Mouse (Mus musculus) adrenal gland, adult (tissue): Measurements from ENCODE around the gene Akr1c13.
"Not testable (repeated sequence)": the region's sequence is repeated elsewhere in the genome, so short reads cannot be mapped to it uniquely, and the experiment has no call there.

ENCODE experiments used
- DNase-seq, 2 experiments: peaks; one replicate each; pipeline ENCODE4 v3.0.0; 2022 to 2023; ENCODE audit warnings: low spot score in 1 of 2; ENCODE audit not compliant: inconsistent age in 2 of 2

The Akr1c13 gene

DNA sequence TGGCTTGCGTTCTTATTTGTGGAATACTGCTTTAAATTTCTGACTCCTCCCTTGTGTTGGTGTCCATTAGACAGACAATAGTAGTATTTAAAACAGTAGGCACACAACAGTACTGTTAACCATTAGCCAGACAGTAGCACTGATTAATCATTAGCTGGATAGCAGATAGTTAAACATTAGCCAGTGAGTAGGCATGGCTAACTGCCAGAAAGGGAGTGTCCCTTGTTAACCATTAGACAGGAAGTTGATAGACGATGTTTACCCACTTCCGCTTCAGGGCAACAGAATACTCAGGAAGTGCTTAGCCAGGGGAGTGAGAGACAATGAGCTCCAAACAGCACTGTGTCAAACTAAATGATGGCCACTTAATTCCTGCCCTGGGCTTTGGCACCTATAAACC lies at the start of gene Akr1c13:
Gene Akr1c13, plus strand, starts transcription at position 247 of the 400 bp plus-strand sequence.
- peak in 1 of 2 experiments; percentile 55 for DNase-seq

DNA sequence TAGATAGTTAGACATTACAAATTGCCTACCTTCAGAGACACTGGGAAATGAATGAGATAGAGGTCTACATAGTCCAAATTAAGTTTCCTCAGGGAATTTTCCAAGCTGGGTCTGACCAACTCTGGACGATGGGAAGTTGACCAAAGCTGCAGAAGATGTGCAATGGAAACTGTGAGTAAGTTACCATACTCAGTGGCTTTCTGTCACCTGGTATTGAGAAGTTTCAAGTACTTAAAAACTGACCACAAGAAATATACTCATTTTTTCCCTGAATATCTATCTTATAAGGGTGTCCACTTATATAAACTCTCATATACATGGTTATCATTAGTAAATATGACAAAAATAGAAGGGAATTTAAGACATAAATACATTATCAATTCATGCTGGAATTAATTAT lies 46.7 kb upstream of the Akr1c13 start:
- DNase-seq: no peak

DNA sequence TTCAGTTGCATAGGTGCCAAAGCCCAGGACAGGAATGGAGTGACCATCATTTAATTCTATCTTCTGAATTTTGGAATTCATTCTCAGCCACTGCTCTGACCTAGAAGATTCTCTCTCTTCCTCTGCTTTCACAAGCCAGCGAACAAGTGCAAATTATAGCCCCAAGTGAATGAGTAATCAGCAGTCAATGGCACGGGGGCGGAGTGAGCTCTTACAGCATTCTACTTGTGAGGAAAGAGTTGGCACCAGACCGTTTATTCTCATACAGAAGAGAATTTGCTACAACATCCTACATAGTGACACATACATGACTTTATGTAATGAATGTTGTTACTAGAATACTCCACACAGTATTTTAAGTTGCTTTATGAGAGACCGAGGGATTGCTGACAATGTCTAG lies 40.4 kb upstream of the Akr1c13 start, which contains the start of gene Akr1c18:
Gene Akr1c18, minus strand, starts transcription at position 137 of the 400 bp plus-strand sequence.
- DNase-seq: peak in 1 of 2 experiments; percentile 74

DNA sequence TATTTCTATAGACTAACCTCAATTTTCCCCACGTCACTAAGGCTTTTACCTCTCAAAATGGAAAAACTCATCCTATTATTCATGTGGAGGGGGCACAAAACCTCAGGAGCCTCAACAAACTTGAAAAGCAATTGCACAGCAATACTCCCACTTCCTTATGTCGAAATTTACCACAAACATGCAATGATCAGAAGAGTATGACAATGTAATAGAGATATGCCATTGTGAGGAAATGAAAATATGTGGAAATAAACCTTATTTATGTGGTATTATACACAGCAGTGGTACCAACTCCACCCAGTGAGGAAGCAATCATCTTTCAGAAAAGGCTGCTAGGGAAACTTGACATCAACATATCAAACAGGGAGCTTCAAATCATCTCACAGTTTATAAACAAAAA lies 38.0 kb upstream of the Akr1c13 start:
- no peak for DNase-seq

DNA sequence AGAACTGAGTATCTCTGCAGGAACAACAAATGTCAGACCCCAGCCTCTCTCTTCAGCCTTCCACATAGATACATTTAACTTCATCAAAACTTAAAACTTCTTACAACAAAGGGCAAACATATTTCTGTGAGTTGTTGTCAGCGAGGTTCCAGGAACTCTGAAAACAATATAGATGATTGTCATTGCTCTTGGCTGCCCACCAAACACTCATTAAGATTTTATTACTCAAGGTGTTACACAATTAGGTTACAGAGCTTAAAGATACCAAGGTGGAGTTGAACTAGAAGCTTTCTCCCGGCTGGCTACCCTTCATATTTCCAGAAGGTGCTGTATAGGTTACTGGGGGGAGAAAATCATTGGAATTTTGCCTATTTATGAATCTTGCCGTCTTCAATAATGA lies 37.4 kb upstream of the Akr1c13 start:
- DNase-seq: no peak

DNA sequence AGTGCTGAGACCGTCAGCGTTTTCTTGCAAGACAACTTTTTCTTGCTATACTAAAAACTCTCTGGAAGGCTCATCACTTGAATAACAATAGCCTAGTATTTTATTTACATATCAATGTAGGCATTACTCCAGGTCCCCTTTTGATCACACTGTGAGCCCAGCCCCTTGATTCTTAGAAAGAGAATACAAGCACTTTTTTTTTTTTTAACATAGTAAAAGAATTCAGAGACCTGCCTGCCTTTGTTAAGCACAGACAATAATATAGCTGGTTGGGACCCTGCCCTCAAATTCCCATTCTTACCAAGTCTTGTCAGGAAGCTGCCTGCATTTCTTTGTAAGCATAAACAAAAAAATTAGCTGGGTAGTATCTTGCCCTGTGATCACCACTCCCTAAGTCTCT lies 35.7 kb upstream of the Akr1c13 start:
- no peak for DNase-seq

DNA sequence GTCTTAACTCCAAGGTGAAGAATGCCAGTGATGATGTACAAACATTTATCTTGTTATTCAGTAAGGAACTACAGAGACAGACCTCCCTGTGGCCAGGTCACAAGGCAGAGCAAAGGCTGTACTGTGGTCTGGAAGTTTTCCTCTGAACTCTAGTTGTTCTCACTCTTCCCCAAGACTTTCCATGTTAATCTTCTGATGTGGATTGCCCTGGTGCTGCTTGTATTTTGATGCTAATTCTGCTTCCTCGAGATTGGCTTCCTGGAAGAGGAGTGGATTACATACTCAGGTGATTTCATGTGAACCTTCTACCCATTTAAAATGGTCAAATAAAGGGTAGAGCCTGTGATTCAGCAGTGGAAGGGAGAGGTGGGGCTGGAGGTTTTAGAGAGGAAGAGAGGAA lies 22.9 kb upstream of the Akr1c13 start:
- DNase-seq: no peak

DNA sequence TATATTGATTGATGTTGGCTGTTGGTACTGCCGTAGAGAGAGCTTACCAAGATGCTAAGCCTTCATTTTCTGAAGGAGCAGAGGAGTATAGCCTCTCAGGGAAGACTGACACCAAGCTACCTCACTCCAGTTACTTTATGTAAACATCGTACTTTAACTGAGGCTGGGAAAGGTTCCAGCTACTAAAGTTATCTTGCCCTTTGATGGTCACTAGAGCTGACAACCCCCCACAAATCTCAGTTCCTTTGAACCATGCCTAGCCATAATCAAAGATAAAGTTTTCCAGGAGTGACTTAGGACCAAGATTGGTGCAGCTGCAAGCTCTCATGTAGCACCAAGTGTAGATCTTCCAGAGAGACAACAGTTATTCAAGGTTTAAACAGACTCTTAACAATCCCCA lies 18.0 kb upstream of the Akr1c13 start:
- no peak for DNase-seq

DNA sequence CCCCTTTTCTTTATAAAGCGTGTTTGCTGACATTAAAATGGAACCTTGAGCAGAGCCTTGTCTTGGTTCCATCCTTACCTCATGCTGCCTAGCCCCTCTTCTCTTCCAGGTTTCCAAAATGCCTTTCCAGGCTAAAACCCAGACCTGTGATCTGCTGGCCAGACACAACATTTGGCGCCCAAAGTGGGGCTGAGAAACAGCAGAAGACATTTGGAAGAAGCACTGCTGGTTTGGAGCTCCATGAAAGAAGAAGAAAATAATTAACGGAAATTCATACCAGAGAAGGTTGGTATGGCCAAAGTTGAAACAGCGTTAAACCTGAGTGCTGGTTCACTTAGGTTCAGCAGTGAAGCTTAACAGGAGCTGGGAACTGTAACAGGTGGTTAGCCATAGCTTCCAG lies 9.6 kb upstream of the Akr1c13 start:
- DNase-seq: not testable (repeated sequence)

DNA sequence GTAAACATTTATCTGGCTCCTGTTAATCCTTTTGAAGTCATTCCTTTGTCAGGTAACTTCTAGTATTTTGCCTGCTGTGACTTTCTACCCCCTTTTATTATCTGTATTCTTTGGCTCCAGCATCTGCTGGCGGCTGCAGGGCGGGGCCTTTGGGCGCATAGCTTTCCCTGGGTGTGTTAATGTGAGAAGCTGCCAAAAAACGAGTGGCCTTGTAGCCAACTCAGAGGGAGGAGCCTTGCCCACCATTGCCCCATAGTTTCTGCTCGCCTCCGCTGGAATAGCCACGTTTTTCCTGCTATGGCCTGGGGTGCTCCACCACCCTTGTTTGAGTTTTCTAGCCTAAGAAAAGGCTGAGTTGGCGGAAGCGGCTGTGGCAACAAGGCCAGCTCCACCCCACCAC lies 7.8 kb upstream of the Akr1c13 start:
- no peak for DNase-seq

DNA sequence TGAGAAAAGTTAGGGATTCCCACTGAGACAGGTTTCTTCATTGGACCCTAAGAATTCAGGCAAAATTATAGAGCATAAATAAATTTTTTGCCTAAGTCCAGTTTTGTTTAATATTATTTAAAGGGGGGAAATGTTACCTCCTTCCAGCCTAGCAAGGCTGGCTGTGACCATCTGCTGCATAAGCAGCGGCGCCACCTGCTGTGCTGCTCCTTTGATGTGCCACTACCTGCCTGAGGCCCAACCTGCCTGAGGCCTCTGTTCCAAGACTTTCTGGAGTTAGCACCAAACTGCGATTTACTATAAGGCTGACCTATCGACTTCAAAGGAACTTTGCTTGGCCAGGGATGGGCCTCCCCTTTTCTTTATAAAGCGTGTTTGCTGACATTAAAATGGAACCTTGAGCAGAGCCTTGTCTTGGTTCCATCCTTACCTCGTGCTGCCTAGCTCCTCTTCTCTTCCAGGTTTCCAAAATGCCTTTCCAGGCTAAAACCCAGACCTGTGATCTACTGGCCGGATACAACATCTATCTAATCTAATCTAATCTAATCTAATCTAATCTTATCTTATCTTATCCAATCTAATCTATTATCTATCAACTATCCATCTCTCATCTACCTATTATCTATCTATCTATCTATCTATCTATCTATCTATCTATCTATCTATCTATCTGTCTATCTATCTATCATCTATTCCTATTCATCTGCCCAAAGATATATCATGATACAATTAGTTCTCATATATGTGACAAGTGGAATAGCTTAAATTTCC lies 4.1 kb upstream of the Akr1c13 start:
- DNase-seq: not testable (repeated sequence)

DNA sequence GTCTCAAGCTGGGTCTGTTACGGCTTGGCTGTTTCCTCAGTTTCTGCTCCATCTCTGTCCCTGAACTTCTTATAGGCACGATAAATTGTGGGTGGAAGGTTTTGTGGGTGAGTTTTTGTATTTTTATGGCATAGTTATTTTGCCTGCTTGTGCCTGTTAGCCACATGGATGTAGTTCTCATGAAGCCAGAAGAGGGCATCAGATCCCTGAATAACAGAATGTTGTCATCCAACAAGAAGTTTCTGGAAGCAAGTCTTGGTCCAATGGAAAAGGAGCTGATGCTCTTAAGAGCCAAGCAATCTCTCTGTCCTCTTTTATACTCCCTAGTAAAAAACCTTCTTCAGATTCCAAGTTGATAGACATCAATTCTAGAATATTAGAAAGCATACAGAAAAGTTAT lies 2.8 kb upstream of the Akr1c13 start:
- DNase-seq: peak in 1 of 2 experiments; percentile 55

DNA sequence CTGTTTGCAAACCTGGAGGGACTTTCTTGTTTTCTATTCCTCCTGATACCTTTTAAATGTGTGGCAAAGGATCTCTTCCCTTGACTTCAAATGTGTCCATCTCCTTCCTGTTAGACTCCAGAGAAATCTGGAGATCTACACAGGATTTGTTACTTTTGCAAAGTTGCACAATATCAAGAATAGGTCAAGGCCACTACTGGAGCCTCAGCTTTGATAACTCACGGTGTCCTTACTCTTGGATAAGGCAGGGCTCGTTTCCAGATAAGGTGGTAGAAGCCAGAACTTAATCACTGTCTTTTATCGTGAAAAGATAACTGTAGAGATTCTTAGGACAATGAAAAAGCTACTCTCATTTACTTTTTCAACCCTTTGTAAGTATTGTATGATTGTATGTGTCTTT lies 1.6 kb downstream of the Akr1c13 start:
- peak; percentile 6 to 63 for DNase-seq

DNA sequence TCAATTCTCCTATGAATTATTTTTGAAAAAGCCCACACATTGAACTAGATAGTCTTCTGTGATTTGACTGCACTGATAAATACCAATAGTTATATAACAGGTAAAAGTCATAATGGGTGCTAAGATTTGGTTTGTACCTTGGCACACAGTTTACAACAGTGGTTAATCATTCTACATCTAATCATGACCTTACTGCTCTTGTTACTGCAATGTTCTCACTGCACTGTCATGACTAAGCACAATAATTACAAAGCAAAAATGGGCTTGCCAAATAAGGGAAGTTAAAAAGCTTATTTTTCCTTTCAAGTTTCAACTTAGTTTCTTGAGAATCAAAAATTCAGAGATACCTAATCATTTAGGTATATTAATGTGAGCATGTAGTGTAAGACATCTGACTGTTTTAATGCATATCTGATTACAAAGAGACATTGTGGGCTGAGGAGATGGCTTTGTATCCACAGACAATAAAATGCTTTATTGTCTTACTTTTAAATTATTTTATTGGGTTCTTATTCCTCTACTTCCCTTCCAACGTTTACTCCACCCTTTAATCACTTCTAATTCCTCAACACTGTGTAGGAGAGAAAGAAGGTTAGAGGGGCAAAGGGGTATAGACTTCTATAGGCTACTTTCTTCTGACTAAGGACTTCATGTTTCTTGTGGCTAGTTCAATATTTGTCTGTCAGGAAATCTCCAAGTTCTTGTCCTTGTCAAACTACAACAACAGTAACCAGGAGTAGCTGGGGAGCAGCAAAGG lies 15.4 kb downstream of the Akr1c13 start:
- DNase-seq: no peak

DNA sequence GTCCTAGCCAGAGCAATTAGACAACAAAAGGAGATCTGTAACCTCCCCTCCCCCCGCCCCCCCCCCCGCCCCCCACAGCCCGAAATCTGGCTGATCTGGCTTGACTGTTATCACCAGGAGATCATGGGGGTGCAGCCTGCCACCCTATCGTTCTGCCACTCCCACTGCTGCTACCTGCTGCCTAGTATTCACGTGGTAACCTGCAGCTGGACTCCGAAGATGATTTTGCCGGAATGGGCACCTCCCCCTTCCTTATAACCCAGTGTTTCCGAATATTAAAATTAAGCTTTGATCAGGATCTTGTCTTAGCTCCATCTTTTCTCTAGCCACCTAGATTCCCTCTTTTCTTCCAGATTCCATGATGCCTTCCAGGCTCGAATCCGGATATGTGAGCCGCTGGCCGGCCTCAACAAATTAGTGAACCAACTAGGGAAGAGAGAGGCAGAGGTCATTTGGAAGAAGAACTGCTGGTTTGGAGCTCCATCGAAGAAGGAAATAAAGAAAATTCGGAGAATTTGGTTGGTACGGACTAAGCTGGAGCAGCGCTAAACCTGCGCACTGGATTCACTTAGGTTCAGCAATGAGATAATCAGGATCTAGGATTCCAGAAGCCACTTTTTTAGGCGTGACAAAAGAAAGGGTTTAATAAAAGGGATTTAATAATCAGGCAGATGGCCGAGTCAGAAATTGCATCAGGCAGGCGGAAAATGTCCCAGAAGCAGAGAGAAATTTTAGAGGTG lies 20.8 kb downstream of the Akr1c13 start:
- DNase-seq: no peak

DNA sequence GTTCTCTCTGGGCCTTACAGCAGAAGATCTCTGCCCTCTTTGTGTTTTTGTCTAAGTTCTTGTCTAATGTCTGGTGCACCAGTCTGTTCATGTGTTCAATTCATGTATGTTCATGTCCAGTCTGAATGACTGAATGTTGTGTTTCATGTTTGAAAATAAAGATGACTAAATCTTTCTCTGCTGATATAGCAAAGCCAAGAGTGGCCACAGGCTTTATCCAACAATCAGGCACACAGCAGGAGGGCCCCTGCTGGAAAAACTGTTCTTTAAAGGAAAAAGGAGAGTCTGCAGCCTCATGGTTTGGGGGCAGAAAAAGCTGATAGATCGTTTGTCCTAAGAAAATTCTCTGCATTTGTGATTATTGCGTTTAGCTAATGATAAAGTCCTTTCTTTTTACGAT lies 21.4 kb downstream of the Akr1c13 start:
- DNase-seq: no peak

DNA sequence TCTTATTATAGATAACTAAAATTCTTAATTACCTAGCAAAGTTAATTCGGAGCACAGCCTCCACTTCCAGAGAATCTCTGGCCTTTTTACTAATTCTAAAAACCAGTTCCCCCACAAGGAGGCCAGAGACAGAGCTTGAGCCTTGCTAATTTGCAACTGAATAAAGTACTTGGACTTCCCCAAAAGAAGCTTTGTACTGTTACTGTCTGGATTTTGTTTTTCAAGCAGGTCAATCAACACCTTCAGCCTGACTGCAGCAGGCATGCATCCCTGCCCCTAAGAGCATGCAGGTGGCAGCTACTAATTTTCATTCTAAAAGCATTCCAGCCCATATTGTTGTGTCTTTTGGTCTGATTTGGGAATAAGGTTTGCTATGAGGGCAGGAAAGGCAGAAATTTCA lies 24.5 kb downstream of the Akr1c13 start:
- not testable (repeated sequence) for DNase-seq

DNA sequence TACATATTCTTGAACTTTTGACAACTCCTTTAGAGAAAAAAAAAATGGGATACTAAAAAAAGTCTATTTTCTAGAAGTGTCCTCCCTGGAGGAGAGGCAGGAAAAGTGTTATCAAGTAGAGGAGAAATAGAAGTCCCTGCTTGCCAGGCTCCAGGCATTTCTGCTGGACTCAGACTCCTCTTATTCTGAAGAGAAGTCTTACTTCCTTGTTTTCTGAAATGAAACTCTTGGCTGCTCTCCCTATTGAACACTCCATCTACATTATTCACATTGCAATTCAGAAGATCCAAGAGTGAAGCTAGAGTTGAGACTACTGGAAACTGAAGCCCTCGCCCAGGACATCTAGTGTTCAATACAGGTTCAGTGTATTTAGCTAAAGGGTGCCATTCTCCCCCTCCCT lies 37.5 kb downstream of the Akr1c13 start, which contains the start of gene Akr1c19:
Gene Akr1c19, plus strand, starts transcription at position 260 of the 400 bp plus-strand sequence.
- peak in 1 of 2 experiments; percentile 29 for DNase-seq

DNA sequence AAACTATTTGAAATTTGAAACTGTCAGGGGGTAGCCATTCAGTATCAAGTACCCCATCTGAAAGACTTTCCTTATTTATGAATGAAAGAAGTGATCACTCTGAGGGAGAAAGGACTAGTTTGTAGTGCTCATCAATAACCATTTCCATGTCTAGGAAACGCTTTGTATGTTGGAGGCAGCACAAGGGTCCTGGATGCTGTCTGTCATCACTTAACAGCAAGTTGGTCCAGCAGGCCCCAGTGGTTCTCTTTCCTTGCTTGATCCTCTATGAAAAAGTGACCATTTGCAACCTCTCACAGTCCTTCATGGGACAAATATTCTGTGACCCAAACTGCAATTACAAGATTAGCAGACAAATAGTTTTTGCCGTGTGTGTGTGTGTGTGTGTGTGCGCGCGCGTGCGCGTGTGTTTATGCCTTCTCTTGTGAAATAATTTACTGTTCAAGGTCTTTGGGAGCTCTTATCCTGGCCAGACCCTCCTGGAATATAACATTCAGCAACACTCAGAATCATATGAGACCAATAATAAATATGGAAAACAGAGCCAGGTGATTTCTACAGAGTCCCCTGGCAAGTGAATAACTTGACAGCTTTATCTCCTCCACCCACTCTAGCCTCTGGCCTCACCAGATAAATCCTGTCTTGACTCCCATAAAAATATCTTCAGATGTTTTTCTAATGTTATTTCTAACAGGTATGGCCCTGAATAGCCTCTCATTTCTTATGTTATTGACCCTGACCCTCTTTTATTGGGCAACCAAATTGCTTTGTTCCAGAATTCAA lies 40.1 kb downstream of the Akr1c13 start:
- no peak for DNase-seq

DNA sequence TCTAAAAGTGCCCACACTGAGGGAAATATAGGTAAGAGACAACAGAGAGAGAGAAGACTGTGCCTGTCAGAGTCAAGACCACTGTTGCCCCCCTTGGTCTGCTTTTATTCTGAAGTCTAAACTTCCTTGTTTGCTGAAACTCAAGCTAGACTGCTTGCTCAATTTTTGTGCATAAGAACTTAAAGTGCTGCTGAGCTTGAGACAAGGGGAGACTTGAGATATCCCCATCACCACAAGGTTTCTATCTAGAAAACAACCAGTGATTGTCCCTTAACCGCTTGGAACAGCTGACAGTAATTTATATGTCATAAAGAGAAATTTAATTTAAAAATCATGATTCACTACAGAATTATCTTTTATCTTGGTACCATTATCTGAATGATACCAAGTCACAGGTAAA lies 42.2 kb downstream of the Akr1c13 start:
- no peak for DNase-seq
